Mouse (Mus musculus): Measurements from ENCODE around the gene Garnl3. TPM values are rescaled to one million over a fixed set of nuclear protein-coding genes. Genes with fewer than 3 reads are reported as not detected.

Garnl3 gene
- polyA plus RNA-seq, 1 experiment from 2014 or later = 16.6 TPM

- H3K9me3 ChIP-seq (replicated peaks; ENCODE audit: control insufficient read depth, low read length) = no peaks in the 10 kb centered on the region
- H3K27me3 ChIP-seq (ENCODE audit: control insufficient read depth, insufficient read depth, low read length) = no peaks in the 10 kb centered on the region
- ATAC-seq (ENCODE audit: insufficient read depth, low FRiP score) = no peak
- H3K4me2 ChIP-seq (ENCODE audit: low read depth, low read length) = no peak overlapping the region
- 74% methylated on average over 10 of the region's 10 CpGs for WGBS
- H3K27ac ChIP-seq (ENCODE audit: low read length) = no peak overlapping the region
- no peak overlapping the region for H3K4me3 ChIP-seq (replicated peaks; ENCODE audit: low read length)
- H3K9ac ChIP-seq (ENCODE audit: low read length) = no peak overlapping the region
- H3K36me3 ChIP-seq (ENCODE audit: control insufficient read depth, insufficient read depth, low read length) = no peaks in the 10 kb centered on the region
- peaks cover 12% of the 10 kb centered on the region for H3K4me1 ChIP-seq (ENCODE audit: control insufficient read depth, insufficient read depth, low read length)
Measured at GRCm38 (mm10) chr2:33173126-33173525, 41.7 kb upstream of the Garnl3 start.

- Histone ChIP-seq H3K4me1 (ENCODE audit: control insufficient read depth, insufficient read depth, low read length) (peaks cover 4% of the 10 kb centered on the region; the same call in 1 of the 2 replicates), H3K36me3 (ENCODE audit: control insufficient read depth, insufficient read depth, low read length) (no peaks in the 10 kb centered on the region), H3K4me2 (ENCODE audit: low read depth, low read length) (no peak overlapping the region), H3K4me3 (replicated peaks; ENCODE audit: low read length) (no peak overlapping the region), H3K9me3 (replicated peaks; ENCODE audit: control insufficient read depth, low read length) (no peaks in the 10 kb centered on the region), H3K9ac (ENCODE audit: low read length) (no peak overlapping the region), H3K27ac (ENCODE audit: low read length) (0 out of 2 replicates have a peak overlapping the region, but pooled peaks have one; percentile 30), H3K27me3 (ENCODE audit: control insufficient read depth, insufficient read depth, low read length) (no peaks in the 10 kb centered on the region)
- WGBS = 54% methylated on average over 10 of the region's 10 CpGs
- peak; percentile 31; the same call in 1 of the 2 replicates for ATAC-seq (ENCODE audit: insufficient read depth, low FRiP score)
Measured at GRCm38 (mm10) chr2:33170777-33171565, 39.5 kb upstream of the Garnl3 start.

GRCm38 (mm10) chr2:33169445-33169844 lies 38.0 kb upstream of the Garnl3 start:
- Histone ChIP-seq H3K4me2 (ENCODE audit: low read depth, low read length) (no peak overlapping the region), H3K36me3 (ENCODE audit: control insufficient read depth, insufficient read depth, low read length) (no peaks in the 10 kb centered on the region), H3K4me3 (replicated peaks; ENCODE audit: low read length) (no peak overlapping the region), H3K4me1 (ENCODE audit: control insufficient read depth, insufficient read depth, low read length) (peaks cover 19% of the 10 kb centered on the region), H3K27ac (ENCODE audit: low read length) (no peak overlapping the region), H3K9ac (ENCODE audit: low read length) (no peak overlapping the region), H3K27me3 (ENCODE audit: control insufficient read depth, insufficient read depth, low read length) (no peaks in the 10 kb centered on the region), H3K9me3 (replicated peaks; ENCODE audit: control insufficient read depth, low read length) (no peaks in the 10 kb centered on the region)
- 74% methylated on average over 6 of the region's 6 CpGs for WGBS
- no peak for ATAC-seq (ENCODE audit: insufficient read depth, low FRiP score)

- Histone ChIP-seq H3K36me3 (ENCODE audit: control insufficient read depth, insufficient read depth, low read length) (no peaks in the 10 kb centered on the region), H3K9ac (ENCODE audit: low read length) (no peak overlapping the region), H3K27me3 (ENCODE audit: control insufficient read depth, insufficient read depth, low read length) (no peaks in the 10 kb centered on the region), H3K4me3 (replicated peaks; ENCODE audit: low read length) (no peak overlapping the region), H3K9me3 (replicated peaks; ENCODE audit: control insufficient read depth, low read length) (no peaks in the 10 kb centered on the region), H3K4me2 (ENCODE audit: low read depth, low read length) (no peak overlapping the region), H3K27ac (ENCODE audit: low read length) (no peak overlapping the region), H3K4me1 (ENCODE audit: control insufficient read depth, insufficient read depth, low read length) (peaks cover 20% of the 10 kb centered on the region)
- ATAC-seq (ENCODE audit: insufficient read depth, low FRiP score) = no peak
- 87% methylated on average over 3 of the region's 3 CpGs for WGBS
Measured at GRCm38 (mm10) chr2:33167060-33167459, 35.6 kb upstream of the Garnl3 start.

GRCm38 (mm10) chr2:33165710-33166374 lies 34.4 kb upstream of the Garnl3 start:
- Histone ChIP-seq H3K9ac (ENCODE audit: low read length) (peak overlapping the region; percentile 29; the same call in 1 of the 2 replicates), H3K27ac (ENCODE audit: low read length) (peak overlapping the region; percentile 70), H3K27me3 (ENCODE audit: control insufficient read depth, insufficient read depth, low read length) (no peaks in the 10 kb centered on the region), H3K4me1 (ENCODE audit: control insufficient read depth, insufficient read depth, low read length) (peaks cover 20% of the 10 kb centered on the region), H3K4me3 (replicated peaks; ENCODE audit: low read length) (no peak overlapping the region), H3K9me3 (replicated peaks; ENCODE audit: control insufficient read depth, low read length) (no peaks in the 10 kb centered on the region), H3K36me3 (ENCODE audit: control insufficient read depth, insufficient read depth, low read length) (no peaks in the 10 kb centered on the region), H3K4me2 (ENCODE audit: low read depth, low read length) (no peak overlapping the region)
- 31% methylated on average over 7 of the region's 7 CpGs for WGBS
- peak; percentile 70; the same call in 1 of the 2 replicates for ATAC-seq (ENCODE audit: insufficient read depth, low FRiP score)

GRCm38 (mm10) chr2:33165229-33165628 lies 33.8 kb upstream of the Garnl3 start:
- Histone ChIP-seq H3K27me3 (ENCODE audit: control insufficient read depth, insufficient read depth, low read length) (no peaks in the 10 kb centered on the region), H3K36me3 (ENCODE audit: control insufficient read depth, insufficient read depth, low read length) (no peaks in the 10 kb centered on the region), H3K4me3 (replicated peaks; ENCODE audit: low read length) (no peak overlapping the region), H3K9me3 (replicated peaks; ENCODE audit: control insufficient read depth, low read length) (no peaks in the 10 kb centered on the region), H3K4me2 (ENCODE audit: low read depth, low read length) (no peak overlapping the region), H3K4me1 (ENCODE audit: control insufficient read depth, insufficient read depth, low read length) (peaks cover 20% of the 10 kb centered on the region), H3K9ac (ENCODE audit: low read length) (peak overlapping the region; percentile 29; the same call in 1 of the 2 replicates), H3K27ac (ENCODE audit: low read length) (peak overlapping the region; percentile 70)
- 58% methylated on average over 4 of the region's 4 CpGs for WGBS
- no peak for ATAC-seq (ENCODE audit: insufficient read depth, low FRiP score)

- Histone ChIP-seq H3K36me3 (ENCODE audit: control insufficient read depth, insufficient read depth, low read length) (no peaks in the 10 kb centered on the region), H3K9me3 (replicated peaks; ENCODE audit: control insufficient read depth, low read length) (no peaks in the 10 kb centered on the region), H3K9ac (ENCODE audit: low read length) (no peak overlapping the region), H3K27me3 (ENCODE audit: control insufficient read depth, insufficient read depth, low read length) (no peaks in the 10 kb centered on the region), H3K4me1 (ENCODE audit: control insufficient read depth, insufficient read depth, low read length) (peaks cover 20% of the 10 kb centered on the region), H3K4me2 (ENCODE audit: low read depth, low read length) (no peak overlapping the region), H3K27ac (ENCODE audit: low read length) (peak overlapping the region; percentile 70; the same call in 1 of the 2 replicates), H3K4me3 (replicated peaks; ENCODE audit: low read length) (no peak overlapping the region)
- 47% methylated on average over 3 of the region's 3 CpGs for WGBS
- ATAC-seq (ENCODE audit: insufficient read depth, low FRiP score) = no peak
Measured at GRCm38 (mm10) chr2:33164646-33165045, 33.2 kb upstream of the Garnl3 start.

- WGBS = 80% methylated on average over 2 of the region's 2 CpGs
- ATAC-seq (ENCODE audit: insufficient read depth, low FRiP score) = no peak
- H3K4me1 ChIP-seq (ENCODE audit: control insufficient read depth, insufficient read depth, low read length) = peaks cover 20% of the 10 kb centered on the region
- no peak overlapping the region for H3K27ac ChIP-seq (ENCODE audit: low read length)
- H3K4me3 ChIP-seq (replicated peaks; ENCODE audit: low read length) = no peak overlapping the region
- H3K36me3 ChIP-seq (ENCODE audit: control insufficient read depth, insufficient read depth, low read length) = no peaks in the 10 kb centered on the region
- no peaks in the 10 kb centered on the region for H3K9me3 ChIP-seq (replicated peaks; ENCODE audit: control insufficient read depth, low read length)
- no peak overlapping the region for H3K9ac ChIP-seq (ENCODE audit: low read length)
- no peak overlapping the region for H3K4me2 ChIP-seq (ENCODE audit: low read depth, low read length)
- H3K27me3 ChIP-seq (ENCODE audit: control insufficient read depth, insufficient read depth, low read length) = no peaks in the 10 kb centered on the region
Measured at GRCm38 (mm10) chr2:33162126-33162525, 30.7 kb upstream of the Garnl3 start.

GRCm38 (mm10) chr2:33160326-33160973 lies 29.0 kb upstream of the Garnl3 start:
- Histone ChIP-seq H3K4me2 (ENCODE audit: low read depth, low read length) (no peak overlapping the region), H3K9ac (ENCODE audit: low read length) (no peak overlapping the region), H3K4me1 (ENCODE audit: control insufficient read depth, insufficient read depth, low read length) (peaks cover 11% of the 10 kb centered on the region), H3K4me3 (replicated peaks; ENCODE audit: low read length) (no peak overlapping the region), H3K9me3 (replicated peaks; ENCODE audit: control insufficient read depth, low read length) (no peaks in the 10 kb centered on the region), H3K27ac (ENCODE audit: low read length) (no peak overlapping the region), H3K36me3 (ENCODE audit: control insufficient read depth, insufficient read depth, low read length) (no peaks in the 10 kb centered on the region), H3K27me3 (ENCODE audit: control insufficient read depth, insufficient read depth, low read length) (no peaks in the 10 kb centered on the region)
- 69% methylated on average over 12 of the region's 12 CpGs for WGBS
- no peak for ATAC-seq (ENCODE audit: insufficient read depth, low FRiP score)
